Mouse (Mus musculus) embryonic facial prominence, embryonic 14.5 days (tissue): ENCODE results near the gene Rgs7bp. TPM values are rescaled to one million over a fixed set of nuclear protein-coding genes. Genes with fewer than 3 reads are reported as not detected.
"Not testable (repeated sequence)": the region's sequence is repeated elsewhere in the genome, so short reads cannot be mapped to it uniquely, and the experiment has no call there.

ENCODE experiments used
- ATAC-seq: fragments of 200-750 bp; cut with Nextera tagmentation; 2 replicates; pipeline ENCODE4 v1.8.0; 2017; ENCODE audit warnings: low read depth, moderate number of reproducible peaks, moderate TSS enrichment
- DNase-seq: peaks from one replicate; pipeline ENCODE4 v3.0.0-alpha.2; 2015; ENCODE audit warnings: low spot score
- H3K27ac ChIP-seq: fragments of 300-500 bp; sonication (generic); replicated peaks from 2 replicates; pipeline ENCODE4 v1.5.1; 2014; ENCODE audit warnings: low read depth, mild to moderate bottlenecking, low read length, moderate library complexity
- H3K27me3 ChIP-seq: fragments of 300-500 bp; sonication (generic); replicated peaks from 2 replicates; pipeline ENCODE4 v1.6.1; 2014; ENCODE audit warnings: low read length; ENCODE audit not compliant: control insufficient read depth, insufficient read depth
- H3K36me3 ChIP-seq: fragments of 300-500 bp; sonication (generic); 2 replicates; pipeline ENCODE4 v1.6.1; 2014; ENCODE audit warnings: low read length, mixed read lengths; ENCODE audit not compliant: control insufficient read depth, insufficient read depth
- H3K4me1 ChIP-seq: fragments of 300-500 bp; sonication (generic); 2 replicates; pipeline ENCODE4 v1.6.1; 2014; ENCODE audit warnings: antibody characterized with exemption, low read length; ENCODE audit not compliant: control insufficient read depth, insufficient read depth
- H3K4me2 ChIP-seq: fragments of 300-500 bp; sonication (generic); 2 replicates; pipeline ENCODE4 v1.6.1; 2014; ENCODE audit warnings: low read depth, mild to moderate bottlenecking, low read length, moderate library complexity, mixed read lengths
- H3K4me3 ChIP-seq: fragments of 300-500 bp; sonication (generic); 2 replicates; pipeline ENCODE4 v1.5.1; 2014; ENCODE audit warnings: low read depth, mild to moderate bottlenecking, low read length
- H3K9ac ChIP-seq: fragments of 300-500 bp; sonication (generic); 2 replicates; pipeline ENCODE4 v1.6.1; 2014; ENCODE audit warnings: low read depth, mild to moderate bottlenecking, low read length, moderate library complexity, mixed read lengths
- H3K9me3 ChIP-seq: fragments of 300-500 bp; sonication (generic); 2 replicates; pipeline ENCODE4 v1.6.1; 2016; ENCODE audit warnings: low read length; ENCODE audit not compliant: control insufficient read depth
- WGBS: fragments of 180-500 bp; shearing (Covaris S2); extraction: QIAGEN DNeasy Blood & Tissue Kit; methylation state at CpG from one replicate; pipeline ENCODE4 v1.1.7; 2014; 5-methylcytosine and 5-hydroxymethylcytosine counted together
- polyA plus RNA-seq: library from polyadenylated mRNA; unstranded; fragments of >200 nt; fragmentation: Nextera tagmentation; extraction: Ambion mirVana; gene quantifications from 2 replicates; pipeline ENCODE4 v1.2.1, GENCODE M21; 2014

Gene Rgs7bp
- polyA plus RNA-seq, 1 experiment from 2014 or later: 5.4 TPM

DNA sequence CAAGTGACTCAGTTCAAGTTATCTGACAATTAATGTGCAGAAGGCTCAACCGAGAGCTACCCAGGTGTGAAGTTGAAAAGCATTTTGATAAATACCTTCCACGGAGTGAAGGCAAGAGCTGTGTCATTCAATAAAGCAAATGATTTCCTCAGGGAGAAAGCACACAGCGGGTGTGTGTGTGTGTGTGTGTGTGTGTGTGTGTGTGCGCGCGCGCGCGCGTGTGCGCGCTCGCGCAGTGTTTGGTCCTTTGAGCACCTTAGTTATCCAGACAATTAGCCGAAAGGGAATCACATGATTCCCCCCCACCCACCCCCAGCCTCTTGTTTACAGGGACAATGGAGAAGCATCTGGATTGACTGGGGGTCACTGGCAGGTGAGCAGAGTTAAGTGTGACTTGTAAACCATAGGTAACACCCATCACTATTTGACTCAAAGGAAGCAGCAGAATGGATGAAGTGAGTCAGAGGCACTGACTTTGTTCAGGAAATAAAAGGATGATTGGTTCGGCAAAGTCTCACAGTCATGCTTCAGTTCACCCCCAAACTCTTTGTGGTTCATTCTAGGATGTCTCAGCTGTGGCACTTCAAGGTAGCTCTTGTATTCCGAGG lies 140.3 kb downstream of the Rgs7bp start:
- H3K4me2 ChIP-seq: no peak overlapping the region; the same call in 1 of the 2 replicates
- H3K9me3 ChIP-seq: no peaks in the 10 kb centered on the region
- DNase-seq: no peak
- no peaks in the 10 kb centered on the region for H3K27me3 ChIP-seq
- no peaks in the 10 kb centered on the region for H3K36me3 ChIP-seq
- H3K4me3 ChIP-seq: no peak overlapping the region
- no peak overlapping the region for H3K27ac ChIP-seq
- no peaks in the 10 kb centered on the region for H3K4me1 ChIP-seq
- H3K9ac ChIP-seq: no peak overlapping the region
- 85% methylated on average over 17 of the region's 17 CpGs for WGBS
- ATAC-seq: peak; percentile 63; the same call in 1 of the 2 replicates

DNA sequence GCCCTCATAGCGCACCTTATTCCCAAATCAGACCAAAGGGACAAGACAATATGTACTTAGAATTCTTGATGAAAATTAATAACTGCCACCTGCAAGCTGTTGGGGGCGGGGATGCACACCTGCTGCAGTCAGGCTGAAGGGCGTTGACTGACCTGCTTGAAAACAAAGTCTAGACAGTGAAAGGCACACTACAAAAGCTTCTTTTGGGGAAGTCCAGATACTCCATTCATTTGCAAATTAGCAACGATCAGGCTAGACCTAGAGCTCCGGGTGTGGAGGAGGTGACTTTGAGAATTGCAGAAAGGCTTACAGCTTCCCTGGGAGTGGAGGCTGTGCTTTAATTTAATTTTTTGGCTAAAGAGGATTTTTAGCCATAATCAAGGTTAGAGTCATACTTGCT lies 143.1 kb downstream of the Rgs7bp start:
- not testable (repeated sequence) for H3K9me3 ChIP-seq, H3K4me3 ChIP-seq, H3K4me2 ChIP-seq, DNase-seq, H3K36me3 ChIP-seq, H3K27ac ChIP-seq, H3K27me3 ChIP-seq, H3K4me1 ChIP-seq, H3K9ac ChIP-seq, ATAC-seq
- WGBS: 79% methylated on average over 5 of the region's 5 CpGs

DNA sequence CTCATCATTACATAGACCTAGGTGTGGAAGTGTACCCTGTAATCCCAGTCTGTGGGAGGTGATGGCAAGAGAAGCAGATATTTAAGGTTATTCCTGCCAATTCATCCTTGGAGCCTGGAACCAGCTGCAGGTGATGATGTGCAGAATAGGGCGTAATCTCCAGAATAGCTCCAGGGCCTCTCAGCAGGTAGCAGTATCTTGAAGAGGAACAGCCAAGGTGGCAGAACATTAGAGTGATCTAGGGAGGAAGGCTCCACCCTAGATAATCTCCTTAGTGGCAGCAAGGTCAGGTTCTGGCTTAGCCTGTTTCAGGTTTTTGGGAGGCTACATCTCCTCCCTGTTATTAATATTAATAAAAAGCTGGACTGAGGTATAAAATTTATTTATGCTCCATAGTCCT lies 143.7 kb downstream of the Rgs7bp start:
- 85% methylated on average over 1 of the region's 1 CpGs for WGBS
- not testable (repeated sequence) for H3K4me1 ChIP-seq, ATAC-seq, H3K27ac ChIP-seq, H3K4me3 ChIP-seq, DNase-seq, H3K27me3 ChIP-seq, H3K9ac ChIP-seq, H3K4me2 ChIP-seq, H3K36me3 ChIP-seq, H3K9me3 ChIP-seq

DNA sequence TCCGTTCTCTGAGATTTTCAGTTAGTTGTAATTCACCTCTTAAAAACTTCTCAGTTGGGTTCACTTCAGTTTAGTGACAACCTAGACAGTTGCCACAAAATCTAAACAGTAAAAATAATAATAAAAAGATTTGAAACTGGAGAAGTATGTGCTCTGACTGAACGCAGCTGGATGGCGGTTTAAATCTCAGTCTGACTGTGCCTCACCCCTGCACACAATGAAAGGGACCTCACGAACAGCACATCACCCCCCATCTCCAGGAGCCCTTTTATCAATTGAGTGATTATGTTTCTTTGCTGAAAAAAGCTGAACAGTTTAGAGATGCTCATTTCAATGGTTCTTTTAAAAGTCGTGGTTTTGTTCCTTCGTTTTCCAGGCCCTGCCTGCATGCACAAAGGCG lies 146.0 kb downstream of the Rgs7bp start:
- DNase-seq: no peak
- 51% methylated on average over 7 of the region's 7 CpGs for WGBS
- H3K4me1 ChIP-seq: no peaks in the 10 kb centered on the region

More for the DNA sequence above, 146.0 kb downstream of the Rgs7bp start:
- H3K27me3 ChIP-seq: no peaks in the 10 kb centered on the region
- H3K36me3 ChIP-seq: no peaks in the 10 kb centered on the region
- no peaks in the 10 kb centered on the region for H3K9me3 ChIP-seq
- no peak overlapping the region for H3K4me3 ChIP-seq
- H3K4me2 ChIP-seq: no peak overlapping the region
- H3K27ac ChIP-seq: no peak overlapping the region
- H3K9ac ChIP-seq: no peak overlapping the region
- no peak for ATAC-seq

Other genes with a start within 250 kb of the Rgs7bp start
- gene Cwc27, start 237.8 kb downstream of the Rgs7bp start, polyA plus RNA-seq: 19.1 and 30.3 TPM in 2 replicates
- 0.30 and 0.75 TPM in 2 replicates for gene Shisal2b, start 191.0 kb downstream of the Rgs7bp start, polyA plus RNA-seq
- gene 4933425L06Rik, start 27.2 kb upstream of the Rgs7bp start, polyA plus RNA-seq: not detected in 2 replicates
- 6.1 and 8.6 TPM in 2 replicates for gene Rnf180, start 239.9 kb upstream of the Rgs7bp start, polyA plus RNA-seq